Mouse (Mus musculus) olfactory bulb, adult 2 months (tissue): ENCODE measurements around the gene Maip1.

Source experiments
- CTCF ChIP-seq: fragments of 200-500 bp; IDR thresholded peaks from 2 replicates; pipeline ENCODE4 v1.5.1; 2012; ENCODE audit warnings: low read depth, mild to moderate bottlenecking, low read length, moderate library complexity; ENCODE audit not compliant: insufficient read depth
- POLR2A ChIP-seq: fragments of 200-500 bp; IDR thresholded peaks from 2 replicates; pipeline ENCODE4 v1.6.1; 2012; ENCODE audit warnings: mild to moderate bottlenecking, low read depth, low read length, moderate library complexity; ENCODE audit not compliant: insufficient read depth

DNA sequence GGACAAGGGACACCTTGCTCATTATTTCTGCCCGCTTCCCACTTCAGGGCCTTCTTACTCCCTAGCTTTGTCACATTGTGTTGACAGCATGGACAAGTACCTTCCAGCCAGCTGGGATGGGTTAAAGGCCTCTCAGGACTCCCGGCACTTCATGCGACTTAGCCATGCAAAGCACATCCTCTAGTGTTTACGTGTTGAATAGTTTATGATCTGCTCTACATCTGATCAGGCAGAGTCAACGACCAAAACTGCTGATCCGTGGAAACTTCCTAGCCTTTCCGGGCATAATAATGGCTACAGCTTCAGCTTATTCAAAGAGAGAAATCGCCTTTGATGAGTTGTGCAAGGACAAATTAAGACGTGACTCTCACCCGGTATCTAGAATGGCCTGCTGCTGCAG lies 39.6 kb downstream of the Maip1 start:
- TF ChIP-seq CTCF = no peak
- no peak for TF ChIP-seq POLR2A
